Mouse (Mus musculus) ES-CJ7 (cell line): Measurements from ENCODE around the gene Taf6.
A peak's percentile ranks its signal among the peaks of the same experiment; 100 is the strongest.
"Not testable (repeated sequence)": the region's sequence is repeated elsewhere in the genome, so short reads cannot be mapped to it uniquely, and the experiment has no call there.

Experiments used
- DNase-seq: peaks from one replicate; pipeline ENCODE4 v3.0.0; 2011; ENCODE audit warnings: low read depth, low spot score

Taf6 gene

GRCm38 (mm10) chr5:138186950-138187638, at the start of gene Taf6, which contains the start of gene Cnpy4:
Gene Taf6, minus strand, starts transcription at chr5:138187451.
Gene Cnpy4, plus strand, starts transcription at chr5:138187485.
- DNase-seq: peak; percentile 88

- DNase-seq: no peak
These were observed 47.0 kb upstream of the Taf6 start for GRCm38 (mm10) chr5:138234224-138234623.

- DNase-seq: no peak
These were observed 46.5 kb upstream of the Taf6 start for GRCm38 (mm10) chr5:138233778-138234177.

GRCm38 (mm10) chr5:138229511-138229910, 42.3 kb upstream of the Taf6 start:
- DNase-seq: no peak

- peak; percentile 65 for DNase-seq
These were observed 40.8 kb upstream of the Taf6 start for GRCm38 (mm10) chr5:138228026-138228425.

- no peak for DNase-seq
These were observed 40.1 kb upstream of the Taf6 start for GRCm38 (mm10) chr5:138227367-138227766.

- DNase-seq: no peak
These were observed 39.2 kb upstream of the Taf6 start for GRCm38 (mm10) chr5:138226491-138226890.

- DNase-seq: no peak
These were observed 38.4 kb upstream of the Taf6 start, which contains the start of gene Nxpe5 for GRCm38 (mm10) chr5:138225700-138226099. Gene Nxpe5, plus strand, starts transcription at chr5:138225898.

GRCm38 (mm10) chr5:138223287-138223686, 36.0 kb upstream of the Taf6 start:
- DNase-seq: no peak

- DNase-seq: peak; percentile 71
These were observed 34.9 kb upstream of the Taf6 start for GRCm38 (mm10) chr5:138222111-138222510.

GRCm38 (mm10) chr5:138219864-138220263, 32.6 kb upstream of the Taf6 start:
- no peak for DNase-seq

- not testable (repeated sequence) for DNase-seq
These were observed 29.4 kb upstream of the Taf6 start for GRCm38 (mm10) chr5:138216632-138217031.

- no peak for DNase-seq
These were observed 20.6 kb upstream of the Taf6 start for GRCm38 (mm10) chr5:138207873-138208272.

GRCm38 (mm10) chr5:138207253-138207652, 20.0 kb upstream of the Taf6 start:
- DNase-seq: no peak

- no peak for DNase-seq
These were observed 14.8 kb upstream of the Taf6 start for GRCm38 (mm10) chr5:138202086-138202485.

GRCm38 (mm10) chr5:138199576-138199975, 12.3 kb upstream of the Taf6 start:
- peak; percentile 55 for DNase-seq

- no peak for DNase-seq
These were observed 8.2 kb upstream of the Taf6 start for GRCm38 (mm10) chr5:138195463-138195862.

- no peak for DNase-seq
These were observed 7.6 kb upstream of the Taf6 start for GRCm38 (mm10) chr5:138194755-138195345.

- DNase-seq: peak; percentile 95
These were observed 6.8 kb upstream of the Taf6 start, which contains the start of gene Mblac1 for GRCm38 (mm10) chr5:138193771-138194727. Gene Mblac1, plus strand, starts transcription at chr5:138194314.

GRCm38 (mm10) chr5:138187661-138188306, 533 bp upstream of the Taf6 start:
- peak; percentile 90 for DNase-seq

- peak; percentile 58 for DNase-seq
These were observed 14.0 kb downstream of the Taf6 start for GRCm38 (mm10) chr5:138173217-138173616.
